Mouse (Mus musculus) granulocyte monocyte progenitor cell, adult 5-6 weeks (primary cell): ENCODE data around the gene Pramel4. TPM values are rescaled to one million over a fixed set of nuclear protein-coding genes. Genes with fewer than 3 reads are reported as not detected.
"Not testable (repeated sequence)": the region's sequence is repeated elsewhere in the genome, so short reads cannot be mapped to it uniquely, and the experiment has no call there.

Experiments
- ATAC-seq: replicated peaks from 2 replicates; pipeline ENCODE4 v1.8.0; 2016; ENCODE audit warnings: mild to moderate bottlenecking, moderate TSS enrichment, inconsistent platforms; ENCODE audit not compliant: poor library complexity, severe bottlenecking
- total RNA-seq, 2 experiments: library from RNA; stranded (forward) in 1 of 2; stranded (reverse) in 1 of 2; fragments of 200-712, 200-1000 nt in 1 of 2; fragments of >200 nt in 1 of 2; fragmentation: Nextera tagmentation in 1 of 2; gene quantifications; 2 replicates each; pipeline ENCODE4 v1.2.3; 2014 to 2017

Pramel4 gene
- not detected in 2 replicates for total RNA-seq (2014; fragmentation: Nextera tagmentation)
- not detected in 2 replicates for total RNA-seq (2017)

GRCm38 (mm10) chr4:144058826-144059225, at the start of gene Pramel4:
Gene Pramel4 (plus strand): TSS chr4:144059126.
- not testable (repeated sequence) for ATAC-seq

GRCm38 (mm10) chr4:144106174-144106573, 47.2 kb downstream of the Pramel4 start, which contains the start of gene Gm13102:
Gene Gm13102 (plus strand): TSS chr4:144106474.
- not testable (repeated sequence) for ATAC-seq

Other genes with a start within 250 kb of the Pramel4 start
- gene Gm13084, start 243.0 kb upstream of the Pramel4 start, total RNA-seq (2014; fragmentation: Nextera tagmentation) = not detected in 2 replicates
- gene Gm13084, start 243.0 kb upstream of the Pramel4 start, total RNA-seq (2017) = not detected in 2 replicates
- not detected in 2 replicates for gene Gm13103, start 212.6 kb upstream of the Pramel4 start, total RNA-seq (2014; fragmentation: Nextera tagmentation)
- not detected in 2 replicates for gene Gm13103, start 212.6 kb upstream of the Pramel4 start, total RNA-seq (2017)
- gene Pramef6, start 158.7 kb upstream of the Pramel4 start, total RNA-seq (2014; fragmentation: Nextera tagmentation) = not detected in 2 replicates
- gene Pramef6, start 158.7 kb upstream of the Pramel4 start, total RNA-seq (2017) = not detected in 2 replicates
- gene Pramef25, start 108.1 kb upstream of the Pramel4 start, total RNA-seq (2014; fragmentation: Nextera tagmentation) = not detected in 2 replicates
- gene Pramef25, start 108.1 kb upstream of the Pramel4 start, total RNA-seq (2017) = not detected in 2 replicates
- gene Gm13101, start 92.2 kb upstream of the Pramel4 start, total RNA-seq (2014; fragmentation: Nextera tagmentation) = not detected in 2 replicates
- not detected in 2 replicates for gene Gm13101, start 92.2 kb upstream of the Pramel4 start, total RNA-seq (2017)
- gene Pramef17, start 64.8 kb upstream of the Pramel4 start, total RNA-seq (2014; fragmentation: Nextera tagmentation) = not detected in 2 replicates
- not detected in 2 replicates for gene Pramef17, start 64.8 kb upstream of the Pramel4 start, total RNA-seq (2017)
- gene Gm13102, start 47.3 kb downstream of the Pramel4 start, total RNA-seq (2014; fragmentation: Nextera tagmentation) = not detected in 2 replicates
- gene Gm13102, start 47.3 kb downstream of the Pramel4 start, total RNA-seq (2017) = not detected in 2 replicates
- gene Oog3, start 103.5 kb downstream of the Pramel4 start, total RNA-seq (2014; fragmentation: Nextera tagmentation) = not detected in 2 replicates
- gene Oog3, start 103.5 kb downstream of the Pramel4 start, total RNA-seq (2017) = not detected in 2 replicates
- not detected in 2 replicates for gene Oog2, start 131.6 kb downstream of the Pramel4 start, total RNA-seq (2014; fragmentation: Nextera tagmentation)
- not detected in 2 replicates for gene Oog2, start 131.6 kb downstream of the Pramel4 start, total RNA-seq (2017)
- not detected in 2 replicates for gene C87977, start 154.2 kb downstream of the Pramel4 start, total RNA-seq (2014; fragmentation: Nextera tagmentation)
- gene C87977, start 154.2 kb downstream of the Pramel4 start, total RNA-seq (2017) = not detected in 2 replicates
- not detected in 2 replicates for gene Pramel5, start 221.4 kb downstream of the Pramel4 start, total RNA-seq (2014; fragmentation: Nextera tagmentation)
- gene Pramel5, start 221.4 kb downstream of the Pramel4 start, total RNA-seq (2017) = not detected in 2 replicates